Mouse (Mus musculus): Measurements from ENCODE around the gene Mydgf. TPM values are rescaled to one million over a fixed set of nuclear protein-coding genes. Genes with fewer than 3 reads are reported as not detected.

Gene Mydgf
- polyA plus RNA-seq, 1 experiment from 2014 or later: 71.5 TPM

GRCm38 (mm10) chr17:56131814-56132213 is 51.9 kb downstream of the Mydgf start:
- no peak overlapping the region for H3K4me3 ChIP-seq (ENCODE audit: low read depth, low read length)
- H3K36me3 ChIP-seq (ENCODE audit: control insufficient read depth, insufficient read depth, low read length): peaks cover 26% of the 10 kb centered on the region
- no peak overlapping the region for H3K27ac ChIP-seq (ENCODE audit: low read length)
- peaks cover 7% of the 10 kb centered on the region for H3K4me1 ChIP-seq (ENCODE audit: control insufficient read depth, insufficient read depth, low read length)
- 44% methylated on average over 7 of the region's 7 CpGs for WGBS
- no peaks in the 10 kb centered on the region for H3K27me3 ChIP-seq (ENCODE audit: control insufficient read depth, insufficient read depth, low read depth, low read length)
- ATAC-seq: no peak
- H3K9ac ChIP-seq (ENCODE audit: low read depth, low read length): no peak overlapping the region
- no peak overlapping the region for H3K4me2 ChIP-seq (ENCODE audit: low read length)
- H3K9me3 ChIP-seq (replicated peaks; ENCODE audit: control insufficient read depth, low read length, poor library complexity, severe bottlenecking): no peaks in the 10 kb centered on the region

- H3K36me3 ChIP-seq (ENCODE audit: control insufficient read depth, insufficient read depth, low read length): peaks cover 32% of the 10 kb centered on the region
- WGBS: 89% methylated on average over 10 of the region's 10 CpGs
- H3K4me1 ChIP-seq (ENCODE audit: control insufficient read depth, insufficient read depth, low read length): peaks cover 7% of the 10 kb centered on the region
- H3K4me3 ChIP-seq (ENCODE audit: low read depth, low read length): no peak overlapping the region
- no peaks in the 10 kb centered on the region; the same call in 1 of the 2 replicates for H3K27me3 ChIP-seq (ENCODE audit: control insufficient read depth, insufficient read depth, low read depth, low read length)
- no peak for ATAC-seq
- H3K4me2 ChIP-seq (ENCODE audit: low read length): no peak overlapping the region
- H3K27ac ChIP-seq (ENCODE audit: low read length): no peak overlapping the region
- no peaks in the 10 kb centered on the region for H3K9me3 ChIP-seq (replicated peaks; ENCODE audit: control insufficient read depth, low read length, poor library complexity, severe bottlenecking)
- no peak overlapping the region for H3K9ac ChIP-seq (ENCODE audit: low read depth, low read length)
Observed at GRCm38 (mm10) chr17:56131136-56131535, 52.6 kb downstream of the Mydgf start.

DNA sequence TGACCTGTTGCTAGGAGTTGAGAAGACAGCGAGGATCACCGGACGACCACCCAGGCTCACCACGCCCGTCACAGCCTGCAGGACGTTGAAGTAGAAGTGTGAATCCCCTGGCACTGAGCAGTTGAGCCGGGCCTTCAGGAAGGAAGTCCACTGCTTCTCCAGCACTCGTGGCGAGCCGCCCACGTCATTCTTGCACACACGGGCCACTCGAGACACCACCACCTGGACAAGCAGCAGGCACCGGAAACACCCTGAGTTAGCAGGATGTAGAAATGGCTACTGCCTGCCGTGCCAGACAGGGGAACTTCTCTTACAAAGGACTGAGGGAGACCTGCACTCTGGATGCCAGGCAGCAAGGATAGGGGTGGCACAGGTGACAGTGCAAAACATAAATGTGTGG is 55.5 kb downstream of the Mydgf start:
- Histone ChIP-seq H3K4me1 (ENCODE audit: control insufficient read depth, insufficient read depth, low read length) (no peaks in the 10 kb centered on the region), H3K4me3 (ENCODE audit: low read depth, low read length) (no peak overlapping the region), H3K27ac (ENCODE audit: low read length) (no peak overlapping the region), H3K9ac (ENCODE audit: low read depth, low read length) (no peak overlapping the region), H3K4me2 (ENCODE audit: low read length) (no peak overlapping the region), H3K9me3 (replicated peaks; ENCODE audit: control insufficient read depth, low read length, poor library complexity, severe bottlenecking) (no peaks in the 10 kb centered on the region), H3K27me3 (ENCODE audit: control insufficient read depth, insufficient read depth, low read depth, low read length) (peaks cover 10% of the 10 kb centered on the region), H3K36me3 (ENCODE audit: control insufficient read depth, insufficient read depth, low read length) (peaks cover 53% of the 10 kb centered on the region)
- ATAC-seq: no peak
- WGBS: 82% methylated on average over 15 of the region's 15 CpGs

DNA sequence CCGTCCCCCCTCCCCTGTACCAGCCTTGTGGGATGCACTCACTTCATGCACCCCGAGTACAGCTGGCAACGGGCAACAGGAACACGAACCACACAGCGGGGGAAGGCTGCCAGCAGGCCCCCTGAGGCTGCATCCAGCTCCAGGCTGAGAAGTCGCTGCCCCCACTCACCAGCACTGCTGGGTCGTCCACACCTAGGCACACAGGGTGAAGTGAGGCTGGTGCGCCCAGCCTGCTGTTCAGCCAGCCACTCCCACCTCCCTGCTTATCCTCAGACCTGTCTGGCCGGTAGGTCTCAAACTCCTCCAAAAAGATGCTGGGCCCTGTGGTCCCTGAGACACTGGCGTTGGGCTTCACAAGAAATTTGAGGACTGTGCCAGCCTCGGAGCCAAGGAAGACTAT is 57.5 kb downstream of the Mydgf start:
- 74% methylated on average over 11 of the region's 11 CpGs for WGBS
- H3K9me3 ChIP-seq (replicated peaks; ENCODE audit: control insufficient read depth, low read length, poor library complexity, severe bottlenecking): peaks cover 10% of the 10 kb centered on the region; the same call in 1 of the 2 replicates
- no peaks in the 10 kb centered on the region for H3K4me1 ChIP-seq (ENCODE audit: control insufficient read depth, insufficient read depth, low read length)
- no peak overlapping the region for H3K9ac ChIP-seq (ENCODE audit: low read depth, low read length)
- no peak for ATAC-seq
- peaks cover 60% of the 10 kb centered on the region for H3K36me3 ChIP-seq (ENCODE audit: control insufficient read depth, insufficient read depth, low read length)
- H3K27me3 ChIP-seq (ENCODE audit: control insufficient read depth, insufficient read depth, low read depth, low read length): peaks cover 24% of the 10 kb centered on the region
- no peak overlapping the region for H3K4me3 ChIP-seq (ENCODE audit: low read depth, low read length)
- H3K27ac ChIP-seq (ENCODE audit: low read length): no peak overlapping the region
- H3K4me2 ChIP-seq (ENCODE audit: low read length): no peak overlapping the region

Small RNA genes within 50 kb of the gene (microRNA-seq; reads per million reads assigned to microRNA genes)
- gene Gm44397: not detected

Other genes with a start within 250 kb of the Mydgf start
- 10.1 and 11.2 TPM in 2 replicates for gene Zfp119b, start 234.4 kb downstream of the Mydgf start, polyA plus RNA-seq (2015; fragmentation: Nextera tagmentation; extraction: Ambion mirVana)
- gene Ebi3, start 231.3 kb downstream of the Mydgf start, polyA plus RNA-seq (2015; fragmentation: Nextera tagmentation; extraction: Ambion mirVana): 6.0 and 7.1 TPM in 2 replicates
- 21.2 and 24.6 TPM in 2 replicates for gene Yju2, start 224.8 kb downstream of the Mydgf start, polyA plus RNA-seq (2015; fragmentation: Nextera tagmentation; extraction: Ambion mirVana)
- 185 and 187 TPM in 2 replicates for gene Shd, start 213.5 kb downstream of the Mydgf start, polyA plus RNA-seq (2015; fragmentation: Nextera tagmentation; extraction: Ambion mirVana)
- 200 and 218 TPM in 2 replicates for gene Fsd1, start 197.4 kb downstream of the Mydgf start, polyA plus RNA-seq (2015; fragmentation: Nextera tagmentation; extraction: Ambion mirVana)
- gene Stap2, start 178.3 kb downstream of the Mydgf start, polyA plus RNA-seq (2015; fragmentation: Nextera tagmentation; extraction: Ambion mirVana): 6.4 and 7.6 TPM in 2 replicates
- gene Mpnd, start 178.2 kb downstream of the Mydgf start, polyA plus RNA-seq (2015; fragmentation: Nextera tagmentation; extraction: Ambion mirVana): 115 and 117 TPM in 2 replicates
- gene Sh3gl1, start 147.3 kb downstream of the Mydgf start, polyA plus RNA-seq (2015; fragmentation: Nextera tagmentation; extraction: Ambion mirVana): 102 and 108 TPM in 2 replicates
- gene Chaf1a, start 143.5 kb downstream of the Mydgf start, polyA plus RNA-seq (2015; fragmentation: Nextera tagmentation; extraction: Ambion mirVana): 3.6 and 5.0 TPM in 2 replicates
- gene Ubxn6, start 108.9 kb downstream of the Mydgf start, polyA plus RNA-seq (2015; fragmentation: Nextera tagmentation; extraction: Ambion mirVana): 84.0 and 88.5 TPM in 2 replicates
- 140 and 148 TPM in 2 replicates for gene Hdgfl2, start 104.3 kb downstream of the Mydgf start, polyA plus RNA-seq (2015; fragmentation: Nextera tagmentation; extraction: Ambion mirVana)
- 0.05 and 0.15 TPM in 2 replicates for gene Plin4, start 74.1 kb downstream of the Mydgf start, polyA plus RNA-seq (2015; fragmentation: Nextera tagmentation; extraction: Ambion mirVana)
- gene Plin5, start 66.3 kb downstream of the Mydgf start, polyA plus RNA-seq (2015; fragmentation: Nextera tagmentation; extraction: Ambion mirVana): 1.2 and 2.8 TPM in 2 replicates
- gene Lrg1, start 61.9 kb downstream of the Mydgf start, polyA plus RNA-seq (2015; fragmentation: Nextera tagmentation; extraction: Ambion mirVana): 0.25 and 0.30 TPM in 2 replicates
- gene Sema6b, start 43.6 kb downstream of the Mydgf start, polyA plus RNA-seq (2015; fragmentation: Nextera tagmentation; extraction: Ambion mirVana): 13.2 and 14.4 TPM in 2 replicates
- gene Tnfaip8l1, start 21.4 kb downstream of the Mydgf start, polyA plus RNA-seq (2015; fragmentation: Nextera tagmentation; extraction: Ambion mirVana): 10.5 and 10.8 TPM in 2 replicates
- 24.2 and 25.4 TPM in 2 replicates for gene Dpp9, start 35.0 kb upstream of the Mydgf start, polyA plus RNA-seq (2015; fragmentation: Nextera tagmentation; extraction: Ambion mirVana)
- gene Fem1a, start 72.9 kb upstream of the Mydgf start, polyA plus RNA-seq (2015; fragmentation: Nextera tagmentation; extraction: Ambion mirVana): 15.5 and 18.2 TPM in 2 replicates
- gene Ticam1, start 92.9 kb upstream of the Mydgf start, polyA plus RNA-seq (2015; fragmentation: Nextera tagmentation; extraction: Ambion mirVana): 1.3 TPM in 2 replicates
- gene Plin3, start 109.0 kb upstream of the Mydgf start, polyA plus RNA-seq (2015; fragmentation: Nextera tagmentation; extraction: Ambion mirVana): 10.7 and 12.3 TPM in 2 replicates
- gene Arrdc5, start 116.4 kb upstream of the Mydgf start, polyA plus RNA-seq (2015; fragmentation: Nextera tagmentation; extraction: Ambion mirVana): not detected in 2 replicates
- 11.6 and 15.6 TPM in 2 replicates for gene Uhrf1, start 119.4 kb upstream of the Mydgf start, polyA plus RNA-seq (2015; fragmentation: Nextera tagmentation; extraction: Ambion mirVana)
- 63.7 and 75.3 TPM in 2 replicates for gene Kdm4b, start 142.1 kb upstream of the Mydgf start, polyA plus RNA-seq (2015; fragmentation: Nextera tagmentation; extraction: Ambion mirVana)